Mouse (Mus musculus): ENCODE measurements around the gene Ppfia3.

Gene Ppfia3

DNA sequence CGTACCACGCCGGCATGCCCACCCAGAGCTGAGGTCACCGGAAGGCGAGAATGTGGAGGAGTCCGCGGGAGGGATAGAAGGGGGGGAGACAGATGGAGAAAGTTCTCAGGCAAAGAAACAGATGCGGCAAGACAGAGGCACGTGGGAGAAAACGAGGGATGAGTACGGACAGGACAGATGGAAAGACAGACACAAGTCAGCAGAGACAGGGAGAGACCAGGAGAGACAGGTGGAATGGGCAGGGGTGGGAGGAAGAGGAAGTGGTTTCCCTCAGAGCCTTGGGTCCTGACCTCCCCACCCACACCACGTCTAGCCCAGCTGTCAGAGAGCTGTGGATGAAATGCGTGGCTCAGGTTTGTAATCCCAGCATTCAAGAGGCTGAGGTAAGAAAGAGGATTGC is 19.9 kb downstream of the Ppfia3 start:
- in situ Hi-C loops (cut with MboI, MseI) = no loop called here

DNA sequence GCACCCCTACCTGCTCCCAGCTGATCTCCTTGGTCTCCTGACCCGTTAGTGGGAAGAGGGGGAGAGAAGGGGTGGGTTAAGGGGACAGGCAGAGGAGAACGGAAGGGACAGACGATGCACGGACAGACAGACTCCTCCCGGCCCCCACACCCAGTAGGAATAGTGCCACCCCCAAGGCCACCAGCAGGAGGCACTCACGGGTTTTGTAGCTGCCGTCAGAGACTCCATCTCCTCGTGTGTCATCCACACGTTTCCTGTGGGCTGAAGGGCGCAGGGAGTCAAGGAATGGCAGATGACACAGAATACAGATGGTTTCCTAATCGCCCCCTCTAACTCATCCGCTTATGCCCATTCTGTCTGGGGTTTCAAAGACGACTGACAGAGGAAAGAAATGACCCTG is 23.3 kb downstream of the Ppfia3 start:
- in situ Hi-C loops (cut with MboI, MseI) = no loop called here

- in situ Hi-C loops (cut with MboI, MseI) = no loop called here
Measured at GRCm38 (mm10) chr7:45342081-45342480, 24.7 kb downstream of the Ppfia3 start.

DNA sequence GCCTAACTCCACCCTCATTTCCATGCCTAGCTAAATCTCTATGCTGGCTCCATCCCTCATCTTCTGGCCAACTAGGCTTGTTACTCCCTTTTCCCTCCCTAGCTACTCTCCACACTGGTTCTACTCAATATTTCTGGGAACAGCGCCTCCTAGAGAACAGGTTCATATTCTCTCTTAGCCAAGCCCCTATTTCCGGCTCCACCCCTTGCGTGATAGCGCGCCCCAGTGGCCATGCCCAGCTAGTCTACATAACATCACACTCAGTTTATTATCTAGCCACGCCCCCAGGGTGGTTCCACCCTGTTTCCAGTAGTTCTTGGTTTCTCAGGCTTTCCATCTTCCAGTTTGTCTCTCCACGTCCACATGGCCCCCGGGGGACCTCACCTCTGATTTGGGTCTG is 25.5 kb downstream of the Ppfia3 start:
- in situ Hi-C loops (cut with MboI, MseI) = no loop called here

DNA sequence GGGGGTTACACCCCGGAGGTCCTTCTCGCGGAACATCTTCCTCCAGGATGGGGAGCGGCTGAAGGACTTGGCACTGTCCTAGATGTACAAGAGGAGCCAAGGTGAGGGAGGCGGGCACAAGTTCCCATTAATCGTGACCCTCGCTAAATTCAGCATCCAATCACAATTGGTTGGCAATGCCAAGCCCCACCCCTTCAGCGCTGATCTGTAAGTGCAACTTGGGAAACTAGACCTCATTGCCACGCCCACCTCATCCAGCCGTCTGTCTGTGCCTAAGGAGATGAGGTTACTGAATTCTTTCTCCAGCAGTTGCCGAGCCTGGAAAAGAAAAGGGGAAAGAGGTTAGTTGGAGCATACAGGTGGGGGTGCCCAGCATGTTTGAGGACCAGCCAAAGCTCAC is 26.1 kb downstream of the Ppfia3 start:
- in situ Hi-C loops (cut with MboI, MseI) = no loop called here

DNA sequence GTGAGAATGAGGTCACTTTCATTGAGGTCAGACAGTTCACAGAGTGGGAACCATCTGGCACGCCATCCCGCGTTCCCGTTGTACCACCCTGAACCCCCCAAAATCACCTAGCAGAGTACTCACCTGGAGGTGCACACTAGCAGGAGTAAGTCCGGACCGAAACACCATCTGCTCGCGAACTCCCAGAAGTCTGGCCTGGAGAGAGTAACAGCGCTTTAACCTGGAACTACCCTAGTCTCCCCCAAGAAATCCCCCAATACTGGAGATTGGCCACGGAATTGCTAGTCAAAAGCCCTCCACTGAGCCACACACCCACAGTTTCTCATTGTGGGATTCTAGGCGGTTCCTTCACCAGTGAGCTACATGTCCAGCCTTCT is 26.8 kb downstream of the Ppfia3 start:
- in situ Hi-C loops (cut with MboI, MseI) = no loop called here

GRCm38 (mm10) chr7:45339410-45340065 is 27.3 kb downstream of the Ppfia3 start:
- in situ Hi-C loops (cut with MboI, MseI) = no loop called here

DNA sequence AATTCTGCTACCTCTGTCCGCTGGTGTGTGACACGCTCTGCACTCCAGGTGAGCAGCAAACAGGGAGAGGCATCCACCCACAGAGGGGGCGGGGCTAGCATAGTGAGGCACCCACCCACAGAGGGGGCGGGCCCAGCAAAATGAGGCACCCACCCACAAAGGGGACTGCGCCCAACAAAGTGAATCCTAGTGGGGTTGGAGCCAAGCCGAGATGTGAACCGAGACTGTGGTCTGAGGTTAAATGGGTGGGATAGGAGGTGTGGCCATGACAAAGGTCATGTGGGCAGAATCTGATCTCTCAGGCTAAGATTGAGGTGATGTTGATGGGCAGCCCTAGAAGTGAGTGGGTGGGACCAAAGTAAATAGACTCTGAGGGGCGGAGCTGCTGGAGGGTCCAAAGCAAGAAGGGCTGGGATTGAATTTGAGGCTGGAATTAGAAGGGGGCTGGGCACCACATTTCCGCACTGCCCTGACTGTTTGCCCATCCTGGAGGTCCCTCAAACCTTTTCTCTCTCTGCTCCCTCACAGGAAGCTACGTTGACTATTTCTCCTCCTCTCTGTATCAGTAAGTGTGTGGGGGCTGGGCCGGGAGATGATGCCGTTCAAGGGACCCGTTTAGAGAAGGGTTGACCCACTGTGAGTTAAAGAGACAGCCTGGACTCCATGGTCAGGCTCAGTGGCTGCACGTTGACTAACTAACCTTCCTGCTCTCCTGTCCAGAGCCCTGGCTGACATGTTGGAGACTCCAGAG is 28.5 kb downstream of the Ppfia3 start:
- in situ Hi-C loops (cut with MboI, MseI) = no loop called here

GRCm38 (mm10) chr7:45337469-45337868 is 29.4 kb downstream of the Ppfia3 start:
- in situ Hi-C loops (cut with MboI, MseI) = no loop called here

- in situ Hi-C loops (cut with MboI, MseI) = no loop called here
Measured at GRCm38 (mm10) chr7:45336319-45336718, 30.5 kb downstream of the Ppfia3 start.

GRCm38 (mm10) chr7:45335056-45335455 is 31.8 kb downstream of the Ppfia3 start, which contains the start of gene Hrc:
Gene Hrc, plus strand, starts transcription at chr7:45335290.
- in situ Hi-C loops (cut with MboI, MseI) = no loop called here

DNA sequence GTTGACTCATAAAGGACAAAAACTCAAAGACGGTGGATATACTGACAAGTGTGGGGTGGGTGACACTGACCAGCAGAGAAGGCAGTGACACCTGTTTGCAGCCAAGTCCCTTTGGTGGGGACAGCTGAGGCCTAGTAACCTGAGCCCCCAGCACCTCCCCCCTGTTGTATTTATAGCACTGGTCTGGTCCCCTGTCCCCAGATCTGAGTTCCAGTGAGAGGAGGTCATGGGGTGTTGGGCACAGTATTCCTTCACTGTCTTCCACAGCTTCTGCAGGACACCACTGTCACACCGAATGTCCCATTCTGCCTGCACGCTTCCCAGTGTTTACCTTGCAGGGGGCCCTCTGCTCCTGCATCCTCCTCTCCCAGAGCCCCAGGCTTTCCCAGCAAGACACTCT is 32.2 kb downstream of the Ppfia3 start:
- in situ Hi-C loops (cut with MboI, MseI) = no loop called here

- in situ Hi-C loops (cut with MboI, MseI) = no loop called here
Measured at GRCm38 (mm10) chr7:45333431-45333982, 33.3 kb downstream of the Ppfia3 start, which contains the start of gene Trpm4. Gene Trpm4, minus strand, starts transcription at chr7:45333780.

DNA sequence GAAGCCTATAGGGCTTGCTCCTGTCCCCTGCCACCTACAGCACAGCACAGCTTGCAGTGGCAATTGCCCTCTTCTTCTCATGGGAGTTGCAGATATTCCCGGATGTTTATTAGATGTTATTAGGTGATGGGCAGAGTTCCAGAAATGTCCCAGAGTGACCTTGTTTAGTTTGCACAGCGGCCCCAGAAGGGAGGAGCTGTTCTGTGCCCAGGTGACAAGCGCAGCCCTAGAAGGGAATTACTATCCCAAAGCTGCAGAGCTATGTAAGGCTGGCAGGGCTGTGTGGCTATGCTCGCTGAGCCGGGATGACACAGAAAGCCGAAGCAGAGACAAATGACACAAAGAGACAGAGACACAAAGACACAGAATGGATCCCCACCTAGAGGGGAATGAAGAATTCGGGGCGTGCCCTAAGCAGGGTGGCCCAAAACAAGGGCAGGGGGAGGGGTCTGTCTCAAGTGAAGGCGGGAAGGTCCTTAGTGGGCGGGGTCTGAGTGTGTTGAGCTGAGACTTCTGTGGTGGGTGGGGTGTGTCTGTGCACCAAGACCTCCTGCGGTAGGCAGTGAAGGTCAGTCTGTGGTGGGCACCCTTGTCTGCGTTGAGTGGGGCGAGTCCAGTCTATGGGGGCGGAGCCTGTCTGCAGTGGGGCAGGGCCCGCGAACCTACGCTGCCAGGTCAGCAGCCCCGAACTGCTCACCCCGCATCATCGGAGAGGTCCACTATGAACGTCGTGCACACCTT is 34.0 kb downstream of the Ppfia3 start:
- in situ Hi-C loops (cut with MboI, MseI) = no loop called here

DNA sequence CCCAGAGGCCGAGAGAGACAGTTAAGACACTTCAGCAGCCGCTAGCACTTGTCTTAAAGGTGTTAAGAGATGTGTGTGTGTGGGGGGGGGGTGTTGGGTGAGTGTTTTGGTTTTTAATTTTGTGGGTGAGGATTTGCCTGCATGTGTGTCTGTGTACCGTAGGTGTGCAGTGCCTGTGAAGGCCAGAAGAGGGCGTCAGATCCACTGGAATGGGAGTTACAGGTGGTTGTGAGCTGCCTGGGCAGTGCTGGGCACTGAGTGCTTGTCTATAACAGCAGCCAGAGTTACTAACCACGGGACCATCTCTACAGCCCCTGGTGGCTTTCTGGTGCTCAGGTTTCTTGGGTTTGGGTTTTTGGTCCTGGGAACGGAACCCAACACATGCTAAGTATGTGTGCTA is 35.3 kb downstream of the Ppfia3 start:
- in situ Hi-C loops (cut with MboI, MseI) = no loop called here

DNA sequence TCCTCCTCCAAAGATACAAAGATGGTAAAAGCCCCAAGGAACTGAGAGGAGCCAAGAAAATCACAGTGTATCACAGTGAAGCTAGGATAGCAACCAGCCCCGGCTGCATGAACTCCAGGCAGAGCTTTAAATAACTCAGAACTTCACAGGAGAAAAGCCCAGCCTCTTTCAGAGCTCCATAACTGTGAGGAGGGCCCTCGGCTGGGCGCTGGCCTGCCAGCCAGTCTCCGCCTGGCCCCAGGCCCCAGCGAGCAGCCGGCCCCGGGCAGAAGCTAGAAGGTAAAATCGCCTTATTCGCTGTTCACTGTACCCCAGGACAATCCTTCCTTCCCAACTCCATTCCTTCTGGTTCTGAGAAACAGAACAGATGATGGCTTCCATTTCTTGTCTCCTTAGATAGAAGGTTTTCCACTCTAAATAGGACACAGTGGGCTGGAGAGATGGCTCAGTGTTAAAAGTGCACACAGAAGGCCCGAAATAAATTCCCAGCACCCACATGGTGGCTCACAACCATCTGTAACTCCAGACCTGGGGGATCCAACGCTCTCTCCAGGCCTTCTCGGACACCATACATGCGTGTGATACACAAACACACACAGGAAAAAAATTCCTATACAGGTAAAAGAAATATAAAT is 37.9 kb downstream of the Ppfia3 start:
- in situ Hi-C loops (cut with MboI, MseI) = no loop called here

DNA sequence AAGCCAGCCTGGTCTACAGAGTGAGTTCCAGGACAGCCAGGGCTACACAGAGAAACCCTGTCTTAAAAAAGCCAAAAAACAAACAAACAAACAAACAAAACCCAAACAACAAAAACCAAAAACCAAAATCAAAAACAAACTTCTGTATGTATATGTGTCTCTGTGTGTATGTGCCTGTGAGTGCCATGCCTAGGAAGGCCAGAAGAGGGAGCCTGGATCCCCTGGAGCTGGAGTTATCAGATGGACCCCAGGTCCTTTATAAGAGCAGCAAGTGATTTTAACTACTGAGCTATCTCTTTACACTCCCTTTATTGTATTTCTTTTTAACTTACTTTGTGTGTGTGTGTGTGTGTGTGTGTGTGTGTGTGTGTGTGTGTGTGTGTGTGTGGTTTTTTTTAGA is 41.0 kb downstream of the Ppfia3 start:
- in situ Hi-C loops (cut with MboI, MseI) = no loop called here

GRCm38 (mm10) chr7:45323069-45323468 is 43.8 kb downstream of the Ppfia3 start:
- in situ Hi-C loops (cut with MboI, MseI) = no loop called here

DNA sequence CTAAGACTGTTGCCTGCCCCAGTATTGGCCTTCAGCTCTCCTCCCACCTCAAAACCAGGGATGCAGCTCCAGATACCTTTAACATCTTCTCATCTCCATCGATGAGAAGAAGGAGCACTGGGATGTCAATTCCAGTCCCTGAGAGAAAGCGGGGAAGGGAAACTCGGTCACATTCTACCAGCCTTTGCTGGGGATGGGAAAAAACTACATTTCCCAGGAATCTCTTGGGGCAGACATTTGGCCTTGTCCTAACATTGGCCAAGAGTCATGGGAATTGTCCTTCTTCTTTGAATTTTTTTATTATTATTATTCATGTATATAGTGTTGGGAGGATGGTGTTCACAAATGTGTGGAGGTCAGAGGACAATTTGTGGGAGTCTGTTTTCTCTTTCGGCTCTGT is 44.6 kb downstream of the Ppfia3 start:
- in situ Hi-C loops (cut with MboI, MseI) = no loop called here

GRCm38 (mm10) chr7:45316536-45316935 is 50.3 kb downstream of the Ppfia3 start:
- in situ Hi-C loops (cut with MboI, MseI) = no loop called here

DNA sequence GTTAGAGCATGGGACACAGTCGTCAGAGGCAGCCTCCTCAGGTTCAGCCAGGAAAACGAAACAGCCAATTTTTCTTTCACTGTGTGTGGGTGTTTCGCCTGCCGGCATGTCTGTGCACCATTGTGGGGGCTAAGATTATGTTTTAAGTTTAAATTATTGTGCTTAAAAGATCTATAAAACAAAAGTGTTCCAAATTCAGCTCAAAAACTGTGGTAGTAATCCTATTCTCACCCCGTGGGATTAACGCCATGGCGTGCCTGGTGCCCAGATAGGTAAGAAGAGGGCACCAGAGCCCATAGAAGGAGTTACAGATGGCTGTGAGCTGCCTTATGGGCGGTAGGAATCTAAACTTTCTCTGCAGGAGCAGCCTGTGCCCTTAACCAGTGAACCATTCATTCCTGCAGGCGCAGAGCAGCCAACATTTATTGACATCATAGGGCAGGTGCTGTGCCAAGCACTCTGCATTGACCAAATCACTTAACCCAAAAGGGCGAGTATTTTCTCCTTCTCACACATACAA is 51.6 kb downstream of the Ppfia3 start:
- in situ Hi-C loops (cut with MboI, MseI) = no loop called here

DNA sequence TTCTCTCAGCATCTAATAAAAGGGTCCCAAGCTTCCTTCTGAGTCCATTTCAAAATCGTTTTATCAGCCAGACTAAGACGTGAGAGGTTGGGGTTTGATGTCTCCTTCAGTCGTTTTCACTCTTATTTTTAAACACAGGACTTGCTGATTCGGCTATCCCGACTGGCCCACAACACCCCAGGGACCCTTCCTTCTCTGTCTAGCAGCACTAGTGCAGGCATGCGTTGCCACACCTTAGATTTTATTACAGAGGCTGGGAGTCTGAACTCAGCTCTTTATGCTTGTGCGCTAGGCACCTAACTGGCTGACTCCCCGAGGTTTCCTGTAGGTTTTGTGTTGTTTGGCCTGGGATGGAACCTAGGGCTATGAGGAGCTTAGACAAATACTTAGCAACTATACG is 53.3 kb downstream of the Ppfia3 start:
- in situ Hi-C loops (cut with MboI, MseI) = no loop called here
